Mouse (Mus musculus): ENCODE data around the gene Ist1. TPM values are rescaled to one million over a fixed set of nuclear protein-coding genes. Genes with fewer than 3 reads are reported as not detected.

Gene Ist1
- total RNA-seq, 1 experiment, result 28.5 TPM

- H3K9ac ChIP-seq (ENCODE audit: insufficient read depth, low read depth, low read length, poor library complexity, severe bottlenecking), result no peak overlapping the region
- TF ChIP-seq ZNF384 (IDR thresholded peaks at IDR 0.05; ENCODE audit: low read depth, low read length) (no peak), ZC3H11A (IDR thresholded peaks at IDR 0.05; ENCODE audit: borderline replicate concordance, low read depth, low read length) (no peak), MAFK (IDR thresholded peaks at IDR 0.05; ENCODE audit: insufficient read depth, low read depth, low read length) (no peak), HCFC1 (IDR thresholded peaks at IDR 0.05; ENCODE audit: borderline replicate concordance, insufficient read depth, low read length) (no peak), CHD2 (IDR thresholded peaks at IDR 0.05; ENCODE audit: low read depth, low read length) (no peak)
- DNase-seq (ENCODE audit: low read depth, low spot score), result no peak
- no peaks in the 10 kb centered on the region for H3K9me3 ChIP-seq (ENCODE audit: control insufficient read depth, insufficient read depth, low read depth, low read length)
- H3K4me1 ChIP-seq (ENCODE audit: control insufficient read depth in 2 of 2, insufficient read depth in 2 of 2, low read length in 2 of 2, poor library complexity in 1 of 2), result peaks cover 0 to 2% of the 10 kb centered on the region in 2 experiments; a peak in 1 of 4 replicates
- no peak overlapping the region for H3K4me3 ChIP-seq (ENCODE audit: insufficient read depth in 1 of 2, low read depth in 1 of 2, low read length in 2 of 2, poor library complexity in 1 of 2, severe bottlenecking in 1 of 2)
- H3K36me3 ChIP-seq (ENCODE audit: control insufficient read depth, insufficient read depth, low read length, poor library complexity, severe bottlenecking), result no peaks in the 10 kb centered on the region
- H3K27ac ChIP-seq (ENCODE audit: insufficient read depth, low read depth, low read length, poor library complexity, severe bottlenecking), result no peak overlapping the region
- in situ Hi-C loops (cut with MboI; ENCODE audit: low sequenced_read_pairs in 2 of 2, unreplicated experiment in 2 of 2), result no loop called here
Measured at GRCm38 (mm10) chr8:109647331-109647730, 45.7 kb downstream of the Ist1 start.

DNA sequence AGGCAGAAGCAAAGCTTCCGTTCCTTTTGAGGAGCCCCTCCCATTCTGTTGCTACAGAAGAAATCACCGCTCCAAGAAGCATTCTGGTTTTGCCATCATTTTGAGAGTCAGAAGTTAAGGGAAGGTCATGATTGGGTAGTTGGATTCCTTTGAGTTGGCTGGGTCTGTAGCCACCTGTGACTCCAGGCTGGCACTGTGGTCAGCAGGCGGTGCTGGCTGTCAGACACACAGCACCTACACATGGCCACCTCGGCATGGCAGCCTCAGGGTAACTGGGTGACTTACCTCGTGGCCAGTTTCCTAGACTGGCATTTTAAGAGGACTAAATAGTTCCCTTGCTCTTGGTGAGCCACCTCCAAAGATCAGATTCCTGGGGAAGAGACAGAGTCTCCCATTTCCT is 51.8 kb downstream of the Ist1 start:
- H3K4me1 ChIP-seq (ENCODE audit: control insufficient read depth in 2 of 2, insufficient read depth in 2 of 2, low read length in 2 of 2, poor library complexity in 1 of 2), result no peaks in the 10 kb centered on the region
- H3K4me3 ChIP-seq (ENCODE audit: insufficient read depth in 1 of 2, low read depth in 1 of 2, low read length in 2 of 2, poor library complexity in 1 of 2, severe bottlenecking in 1 of 2), result no peak overlapping the region
- no peaks in the 10 kb centered on the region for H3K9me3 ChIP-seq (ENCODE audit: control insufficient read depth, insufficient read depth, low read depth, low read length)
- H3K9ac ChIP-seq (ENCODE audit: insufficient read depth, low read depth, low read length, poor library complexity, severe bottlenecking), result no peak overlapping the region
- in situ Hi-C loops (cut with MboI; ENCODE audit: low sequenced_read_pairs in 2 of 2, unreplicated experiment in 2 of 2), result no loop called here
- H3K36me3 ChIP-seq (ENCODE audit: control insufficient read depth, insufficient read depth, low read length, poor library complexity, severe bottlenecking), result no peaks in the 10 kb centered on the region
- TF ChIP-seq ZNF384 (IDR thresholded peaks at IDR 0.05; ENCODE audit: low read depth, low read length), result no peak
- no peak for TF ChIP-seq CHD2 (IDR thresholded peaks at IDR 0.05; ENCODE audit: low read depth, low read length)
- TF ChIP-seq MAFK (IDR thresholded peaks at IDR 0.05; ENCODE audit: insufficient read depth, low read depth, low read length), result no peak
- TF ChIP-seq HCFC1 (IDR thresholded peaks at IDR 0.05; ENCODE audit: borderline replicate concordance, insufficient read depth, low read length), result no peak
- no peak for TF ChIP-seq ZC3H11A (IDR thresholded peaks at IDR 0.05; ENCODE audit: borderline replicate concordance, low read depth, low read length)
- DNase-seq (ENCODE audit: low read depth, low spot score), result no peak
- no peak overlapping the region for H3K27ac ChIP-seq (ENCODE audit: insufficient read depth, low read depth, low read length, poor library complexity, severe bottlenecking)

- DNase-seq (ENCODE audit: low read depth, low spot score), result peak; percentile 17
- in situ Hi-C loops (cut with MboI; ENCODE audit: low sequenced_read_pairs in 2 of 2, unreplicated experiment in 2 of 2), result no loop called here
- Histone ChIP-seq H3K9me3 (ENCODE audit: control insufficient read depth, insufficient read depth, low read depth, low read length) (no peaks in the 10 kb centered on the region), H3K9ac (ENCODE audit: insufficient read depth, low read depth, low read length, poor library complexity, severe bottlenecking) (no peak overlapping the region), H3K4me1 (ENCODE audit: control insufficient read depth in 2 of 2, insufficient read depth in 2 of 2, low read length in 2 of 2, poor library complexity in 1 of 2) (no peaks in the 10 kb centered on the region), H3K4me3 (ENCODE audit: insufficient read depth in 1 of 2, low read depth in 1 of 2, low read length in 2 of 2, poor library complexity in 1 of 2, severe bottlenecking in 1 of 2) (no peak overlapping the region), H3K36me3 (ENCODE audit: control insufficient read depth, insufficient read depth, low read length, poor library complexity, severe bottlenecking) (no peaks in the 10 kb centered on the region), H3K27ac (ENCODE audit: insufficient read depth, low read depth, low read length, poor library complexity, severe bottlenecking) (no peak overlapping the region)
- no peak for TF ChIP-seq CHD2 (IDR thresholded peaks at IDR 0.05; ENCODE audit: low read depth, low read length)
- no peak for TF ChIP-seq MAFK (IDR thresholded peaks at IDR 0.05; ENCODE audit: insufficient read depth, low read depth, low read length)
- no peak for TF ChIP-seq HCFC1 (IDR thresholded peaks at IDR 0.05; ENCODE audit: borderline replicate concordance, insufficient read depth, low read length)
- TF ChIP-seq ZNF384 (IDR thresholded peaks at IDR 0.05; ENCODE audit: low read depth, low read length), result no peak
- TF ChIP-seq ZC3H11A (IDR thresholded peaks at IDR 0.05; ENCODE audit: borderline replicate concordance, low read depth, low read length), result no peak
Measured at GRCm38 (mm10) chr8:109640410-109640809, 52.6 kb downstream of the Ist1 start.

GRCm38 (mm10) chr8:109638851-109639250 is 54.2 kb downstream of the Ist1 start:
- H3K4me1 ChIP-seq (ENCODE audit: control insufficient read depth in 2 of 2, insufficient read depth in 2 of 2, low read length in 2 of 2, poor library complexity in 1 of 2), result no peaks in the 10 kb centered on the region
- H3K9ac ChIP-seq (ENCODE audit: insufficient read depth, low read depth, low read length, poor library complexity, severe bottlenecking), result no peak overlapping the region
- no peaks in the 10 kb centered on the region for H3K9me3 ChIP-seq (ENCODE audit: control insufficient read depth, insufficient read depth, low read depth, low read length)
- TF ChIP-seq CHD2 (IDR thresholded peaks at IDR 0.05; ENCODE audit: low read depth, low read length), result no peak
- TF ChIP-seq HCFC1 (IDR thresholded peaks at IDR 0.05; ENCODE audit: borderline replicate concordance, insufficient read depth, low read length), result no peak
- no peak for TF ChIP-seq ZNF384 (IDR thresholded peaks at IDR 0.05; ENCODE audit: low read depth, low read length)
- TF ChIP-seq MAFK (IDR thresholded peaks at IDR 0.05; ENCODE audit: insufficient read depth, low read depth, low read length), result no peak
- TF ChIP-seq ZC3H11A (IDR thresholded peaks at IDR 0.05; ENCODE audit: borderline replicate concordance, low read depth, low read length), result no peak
- DNase-seq (ENCODE audit: low read depth, low spot score), result no peak
- H3K27ac ChIP-seq (ENCODE audit: insufficient read depth, low read depth, low read length, poor library complexity, severe bottlenecking), result no peak overlapping the region
- no peak overlapping the region for H3K4me3 ChIP-seq (ENCODE audit: insufficient read depth in 1 of 2, low read depth in 1 of 2, low read length in 2 of 2, poor library complexity in 1 of 2, severe bottlenecking in 1 of 2)
- no peaks in the 10 kb centered on the region for H3K36me3 ChIP-seq (ENCODE audit: control insufficient read depth, insufficient read depth, low read length, poor library complexity, severe bottlenecking)
- in situ Hi-C loops (cut with MboI; ENCODE audit: low sequenced_read_pairs in 2 of 2, unreplicated experiment in 2 of 2), result no loop called here

GRCm38 (mm10) chr8:109635146-109635545 is 57.9 kb downstream of the Ist1 start:
- Histone ChIP-seq H3K9ac (ENCODE audit: insufficient read depth, low read depth, low read length, poor library complexity, severe bottlenecking) (no peak overlapping the region), H3K4me1 (ENCODE audit: control insufficient read depth in 2 of 2, insufficient read depth in 2 of 2, low read length in 2 of 2, poor library complexity in 1 of 2) (no peaks in the 10 kb centered on the region), H3K36me3 (ENCODE audit: control insufficient read depth, insufficient read depth, low read length, poor library complexity, severe bottlenecking) (no peaks in the 10 kb centered on the region), H3K9me3 (ENCODE audit: control insufficient read depth, insufficient read depth, low read depth, low read length) (no peaks in the 10 kb centered on the region), H3K27ac (ENCODE audit: insufficient read depth, low read depth, low read length, poor library complexity, severe bottlenecking) (no peak overlapping the region), H3K4me3 (ENCODE audit: insufficient read depth in 1 of 2, low read depth in 1 of 2, low read length in 2 of 2, poor library complexity in 1 of 2, severe bottlenecking in 1 of 2) (no peak overlapping the region)
- in situ Hi-C loops (cut with MboI; ENCODE audit: low sequenced_read_pairs in 2 of 2, unreplicated experiment in 2 of 2), result no loop called here
- no peak for TF ChIP-seq CHD2 (IDR thresholded peaks at IDR 0.05; ENCODE audit: low read depth, low read length)
- DNase-seq (ENCODE audit: low read depth, low spot score), result no peak

All from ES-E14 (cell line).